Mouse (Mus musculus): ENCODE measurements at regions not wholly inside any gene's neighbourhood (a gene's known extent, or its start where the extent isn't known, plus 50 kb on each side); places are given as distances from the start of the nearest gene placed in this dataset.

DNA sequence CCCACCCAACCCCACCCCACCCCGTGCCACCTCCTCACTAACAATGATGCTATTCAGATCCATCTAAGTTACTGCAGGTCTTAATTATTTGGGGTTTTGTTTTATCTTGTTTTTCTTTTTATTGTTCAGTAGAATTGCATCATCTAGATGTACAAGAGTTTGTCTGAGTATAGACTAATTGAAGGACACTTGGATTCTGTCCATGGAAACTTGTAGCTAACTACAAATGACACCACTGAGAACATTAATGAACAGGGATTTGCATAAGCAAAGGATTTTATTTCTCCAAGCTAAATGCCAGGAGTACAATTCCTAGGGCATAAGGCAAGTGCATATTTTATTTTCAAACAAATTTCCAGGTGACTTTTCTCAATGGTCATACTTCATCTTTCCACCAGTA lies 318.4 kb upstream of the Slc7a11 start:
- no peak overlapping the region for H3K4me3 ChIP-seq (ENCODE audit: insufficient read depth, low read length)
- TF ChIP-seq POLR2A (IDR thresholded peaks at IDR 0.05; ENCODE audit: low read depth, low read length): no peak
- no peak for TF ChIP-seq CTCF (IDR thresholded peaks at IDR 0.05; ENCODE audit: borderline replicate concordance, insufficient read depth, low read length)

DNA sequence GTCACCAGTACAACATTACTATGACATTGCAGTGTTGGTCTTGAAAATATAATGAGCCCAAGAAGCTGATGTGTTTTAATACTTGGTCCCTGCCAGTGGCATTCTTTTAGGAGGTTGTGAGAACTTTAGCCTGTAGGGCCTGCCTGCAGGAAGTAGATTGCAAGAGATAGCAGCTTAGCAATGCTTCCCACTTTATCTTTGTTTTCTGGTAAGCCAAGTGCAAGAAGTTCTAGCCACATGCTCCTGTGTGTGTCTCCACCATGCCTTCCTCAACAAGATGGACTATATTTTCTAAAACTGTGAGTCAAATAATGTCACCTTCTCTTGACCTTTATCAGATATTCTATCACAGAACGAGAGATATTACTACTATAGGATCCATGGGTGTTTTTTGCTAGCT lies 314.7 kb upstream of the Slc7a11 start:
- H3K4me1 ChIP-seq (ENCODE audit: control insufficient read depth, insufficient read depth, low read length): peaks cover 2% of the 10 kb centered on the region; the same call in 1 of the 2 replicates
- no peak overlapping the region for H3K27ac ChIP-seq (ENCODE audit: insufficient read depth, low read length)
- TF ChIP-seq POLR2A (IDR thresholded peaks at IDR 0.05; ENCODE audit: low read depth, low read length): no peak
- TF ChIP-seq CTCF (IDR thresholded peaks at IDR 0.05; ENCODE audit: borderline replicate concordance, insufficient read depth, low read length): no peak
- H3K4me3 ChIP-seq (ENCODE audit: insufficient read depth, low read length): no peak overlapping the region

More for the DNA sequence above, 318.4 kb upstream of the Slc7a11 start:
- Histone ChIP-seq H3K27ac (ENCODE audit: insufficient read depth, low read length) (no peak overlapping the region), H3K4me1 (ENCODE audit: control insufficient read depth, insufficient read depth, low read length) (no peaks in the 10 kb centered on the region)

DNA sequence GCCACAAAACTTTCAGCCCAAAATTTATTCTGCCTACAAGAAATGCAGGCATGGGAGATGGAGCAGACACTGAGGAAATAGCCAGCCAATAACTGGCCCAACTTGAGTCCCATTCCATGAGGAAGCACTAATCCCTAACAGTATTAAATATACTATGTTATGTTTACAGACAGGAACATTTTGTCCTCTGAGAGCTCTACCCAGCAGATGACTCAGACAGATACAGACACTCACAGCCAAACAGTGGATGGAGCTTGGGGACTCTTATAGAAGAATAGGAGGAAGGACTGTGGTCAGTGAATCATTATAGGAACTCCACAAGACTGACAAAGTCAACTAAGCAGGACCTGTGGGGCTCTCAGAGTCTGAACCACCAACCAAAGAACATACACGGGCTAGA lies 293.8 kb upstream of the Slc7a11 start:
- Histone ChIP-seq H3K27ac (ENCODE audit: insufficient read depth, low read length) (no peak overlapping the region), H3K4me3 (ENCODE audit: insufficient read depth, low read length) (no peak overlapping the region), H3K4me1 (ENCODE audit: control insufficient read depth, insufficient read depth, low read length) (peaks cover 8% of the 10 kb centered on the region)
- TF ChIP-seq POLR2A (IDR thresholded peaks at IDR 0.05; ENCODE audit: low read depth, low read length) (no peak), CTCF (IDR thresholded peaks at IDR 0.05; ENCODE audit: borderline replicate concordance, insufficient read depth, low read length) (no peak)

- Histone ChIP-seq H3K27ac (ENCODE audit: insufficient read depth, low read length) (no peak overlapping the region), H3K4me1 (ENCODE audit: control insufficient read depth, insufficient read depth, low read length) (no peaks in the 10 kb centered on the region), H3K4me3 (ENCODE audit: insufficient read depth, low read length) (no peak overlapping the region)
- TF ChIP-seq POLR2A (IDR thresholded peaks at IDR 0.05; ENCODE audit: low read depth, low read length) (no peak), CTCF (IDR thresholded peaks at IDR 0.05; ENCODE audit: borderline replicate concordance, insufficient read depth, low read length) (no peak)
Observed at GRCm38 (mm10) chr3:50719035-50719434, 275.6 kb upstream of the Slc7a11 start.

DNA sequence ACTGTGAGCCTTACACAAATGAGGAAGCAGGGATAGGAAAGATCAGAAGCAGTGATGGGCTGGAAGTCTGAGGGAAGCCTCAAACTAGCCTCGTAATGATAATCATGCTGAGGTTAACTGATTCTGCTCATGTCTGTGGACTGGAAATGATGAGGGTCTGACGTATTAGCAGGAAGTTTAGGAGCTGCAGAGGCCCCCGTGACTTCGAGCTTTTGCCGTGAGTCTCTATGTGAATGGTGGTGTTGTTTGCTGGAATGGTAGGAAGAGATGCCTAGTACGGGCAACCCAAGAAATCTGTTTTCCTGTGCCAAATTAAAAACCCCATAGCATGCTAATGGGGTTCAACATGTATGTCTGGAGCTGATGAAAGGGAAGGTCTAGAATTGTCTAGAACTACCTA lies 270.0 kb upstream of the Slc7a11 start:
- no peaks in the 10 kb centered on the region for H3K4me1 ChIP-seq (ENCODE audit: control insufficient read depth, insufficient read depth, low read length)
- no peak overlapping the region for H3K4me3 ChIP-seq (ENCODE audit: insufficient read depth, low read length)
- H3K27ac ChIP-seq (ENCODE audit: insufficient read depth, low read length): no peak overlapping the region
- TF ChIP-seq CTCF (IDR thresholded peaks at IDR 0.05; ENCODE audit: borderline replicate concordance, insufficient read depth, low read length) (no peak), POLR2A (IDR thresholded peaks at IDR 0.05; ENCODE audit: low read depth, low read length) (no peak)

GRCm38 (mm10) chr3:50709415-50709989 lies 266.1 kb upstream of the Slc7a11 start:
- Histone ChIP-seq H3K4me3 (ENCODE audit: insufficient read depth, low read length) (no peak overlapping the region), H3K27ac (ENCODE audit: insufficient read depth, low read length) (no peak overlapping the region), H3K4me1 (ENCODE audit: control insufficient read depth, insufficient read depth, low read length) (no peaks in the 10 kb centered on the region)
- TF ChIP-seq POLR2A (IDR thresholded peaks at IDR 0.05; ENCODE audit: low read depth, low read length) (no peak), CTCF (IDR thresholded peaks at IDR 0.05; ENCODE audit: borderline replicate concordance, insufficient read depth, low read length) (no peak)

DNA sequence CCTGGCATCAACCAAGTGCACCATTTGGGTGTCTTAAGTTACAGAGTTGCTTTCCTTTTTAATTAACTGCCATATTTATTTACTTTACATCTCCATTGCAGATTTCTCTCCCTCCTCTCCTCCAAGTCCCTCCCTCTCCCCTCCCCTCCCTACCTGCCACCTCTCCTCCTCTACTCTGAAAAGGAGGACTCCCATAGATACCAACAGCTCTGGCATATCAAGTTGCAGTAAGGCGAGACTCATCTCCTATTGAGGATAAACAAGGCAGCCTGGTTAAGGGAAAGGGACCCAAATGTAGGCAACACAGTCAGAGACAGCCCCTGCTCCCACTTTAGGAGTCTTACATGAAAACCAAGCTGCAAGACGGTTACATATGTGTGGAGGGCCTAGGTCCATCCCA lies 263.3 kb upstream of the Slc7a11 start:
- Histone ChIP-seq H3K4me3 (ENCODE audit: insufficient read depth, low read length) (no peak overlapping the region), H3K4me1 (ENCODE audit: control insufficient read depth, insufficient read depth, low read length) (no peaks in the 10 kb centered on the region), H3K27ac (ENCODE audit: insufficient read depth, low read length) (no peak overlapping the region)
- no peak for TF ChIP-seq CTCF (IDR thresholded peaks at IDR 0.05; ENCODE audit: borderline replicate concordance, insufficient read depth, low read length)
- TF ChIP-seq POLR2A (IDR thresholded peaks at IDR 0.05; ENCODE audit: low read depth, low read length): no peak

DNA sequence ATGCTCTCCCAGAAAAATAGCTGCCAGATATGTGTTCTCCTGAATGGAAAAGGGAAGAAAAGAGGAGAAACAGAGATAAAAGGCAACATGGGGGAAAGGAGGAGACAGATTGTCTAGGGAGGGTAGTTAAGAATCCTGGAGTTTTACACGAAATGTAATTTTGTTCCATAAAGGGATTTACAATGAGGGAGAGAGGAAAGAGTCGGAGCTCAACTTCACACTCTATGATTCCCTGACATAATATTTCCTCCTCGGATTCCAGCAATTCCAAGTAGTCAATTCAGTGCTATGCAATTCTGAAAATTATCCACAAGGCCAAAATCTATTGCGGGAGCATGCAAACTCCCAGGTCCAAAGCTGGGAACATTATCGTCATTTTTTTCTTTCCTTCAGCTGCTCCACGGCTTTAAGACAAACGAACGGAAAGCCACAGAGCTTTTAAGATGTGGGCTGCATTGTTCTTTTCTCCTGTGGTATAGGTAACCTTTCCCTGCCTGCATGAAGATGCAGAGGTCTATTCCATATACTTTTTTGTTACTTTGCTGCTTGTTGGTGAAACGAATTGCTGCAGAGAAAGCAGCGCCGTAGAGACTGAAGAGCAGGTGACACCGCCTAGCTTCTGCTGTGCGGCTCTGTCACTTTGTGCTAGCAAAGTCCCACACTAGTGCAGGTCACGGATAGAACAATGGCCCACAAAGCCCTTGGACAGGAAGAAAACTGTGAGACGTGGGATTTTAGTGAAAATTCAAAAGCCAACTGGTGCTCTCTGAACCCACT lies 251.7 kb upstream of the Slc7a11 start:
- Histone ChIP-seq H3K4me3 (ENCODE audit: insufficient read depth, low read length) (no peak overlapping the region), H3K4me1 (ENCODE audit: control insufficient read depth, insufficient read depth, low read length) (no peaks in the 10 kb centered on the region), H3K27ac (ENCODE audit: insufficient read depth, low read length) (peak overlapping the region; percentile 40; the same call in 1 of the 2 replicates)
- TF ChIP-seq POLR2A (IDR thresholded peaks at IDR 0.05; ENCODE audit: low read depth, low read length) (no peak), CTCF (IDR thresholded peaks at IDR 0.05; ENCODE audit: borderline replicate concordance, insufficient read depth, low read length) (no peak)

DNA sequence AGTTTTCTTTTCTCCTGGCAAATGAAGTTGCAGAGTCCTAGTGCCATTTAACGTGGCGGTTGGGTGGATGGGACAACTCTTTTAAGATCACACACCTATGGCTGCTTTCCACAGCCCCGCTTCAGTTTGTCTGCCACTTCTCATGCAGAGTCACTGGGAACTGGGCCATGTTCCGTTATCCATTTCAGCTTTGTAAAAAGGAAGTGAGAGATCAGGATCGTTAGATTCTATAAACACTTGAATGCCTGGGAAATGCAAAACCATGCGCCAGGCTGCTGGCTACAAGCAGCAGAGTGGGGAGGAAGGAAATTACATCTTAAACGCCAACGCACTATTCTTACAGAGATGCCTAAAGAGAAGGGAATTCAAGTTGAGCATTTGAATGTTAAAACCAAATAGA lies 251.1 kb upstream of the Slc7a11 start:
- H3K4me3 ChIP-seq (ENCODE audit: insufficient read depth, low read length): no peak overlapping the region
- peak overlapping the region; percentile 40; the same call in 1 of the 2 replicates for H3K27ac ChIP-seq (ENCODE audit: insufficient read depth, low read length)
- no peaks in the 10 kb centered on the region for H3K4me1 ChIP-seq (ENCODE audit: control insufficient read depth, insufficient read depth, low read length)
- no peak for TF ChIP-seq CTCF (IDR thresholded peaks at IDR 0.05; ENCODE audit: borderline replicate concordance, insufficient read depth, low read length)

DNA sequence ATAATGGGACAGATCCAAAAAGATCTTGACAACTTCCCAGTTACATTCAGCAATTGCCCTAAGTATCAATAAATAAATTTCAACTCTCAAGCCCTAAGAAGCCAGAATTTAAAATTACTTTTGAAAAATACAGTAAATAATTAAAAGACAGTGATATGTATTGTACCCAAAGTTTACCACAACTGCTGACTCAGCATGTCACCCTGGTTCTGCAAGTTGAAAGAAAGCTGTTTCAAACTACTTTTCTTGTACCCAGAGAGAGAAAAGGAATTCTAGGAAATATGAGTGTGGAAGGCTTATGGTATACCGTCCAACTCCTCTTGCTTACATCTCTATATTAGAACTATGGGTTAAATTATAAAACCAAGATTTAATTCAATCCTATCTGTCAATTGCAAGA lies 248.9 kb upstream of the Slc7a11 start:
- TF ChIP-seq POLR2A (IDR thresholded peaks at IDR 0.05; ENCODE audit: low read depth, low read length) (no peak), CTCF (IDR thresholded peaks at IDR 0.05; ENCODE audit: borderline replicate concordance, insufficient read depth, low read length) (no peak)
- no peaks in the 10 kb centered on the region for H3K4me1 ChIP-seq (ENCODE audit: control insufficient read depth, insufficient read depth, low read length)
- H3K27ac ChIP-seq (ENCODE audit: insufficient read depth, low read length): no peak overlapping the region
- no peak overlapping the region for H3K4me3 ChIP-seq (ENCODE audit: insufficient read depth, low read length)

Data from embryonic fibroblast, embryonic 13.5 days (primary cell).